Mouse (Mus musculus): ENCODE measurements around the gene Plek2. TPM values are rescaled to one million over a fixed set of nuclear protein-coding genes. Genes with fewer than 3 reads are reported as not detected.
A peak's percentile ranks its signal among the peaks of the same experiment; 100 is the strongest.

The Plek2 gene
- polyA plus RNA-seq, 1 experiment: 2.4 TPM

- Histone ChIP-seq H3K27me3 (ENCODE audit: control insufficient read depth, insufficient read depth, insufficient read length) (no peaks in the 10 kb centered on the region), H3ac (ENCODE audit: control insufficient read depth, insufficient read length, low read depth) (peak overlapping the region; percentile 34)
These were observed 4.1 kb upstream of the Plek2 start for GRCm38 (mm10) chr12:78910684-78911461.

DNA sequence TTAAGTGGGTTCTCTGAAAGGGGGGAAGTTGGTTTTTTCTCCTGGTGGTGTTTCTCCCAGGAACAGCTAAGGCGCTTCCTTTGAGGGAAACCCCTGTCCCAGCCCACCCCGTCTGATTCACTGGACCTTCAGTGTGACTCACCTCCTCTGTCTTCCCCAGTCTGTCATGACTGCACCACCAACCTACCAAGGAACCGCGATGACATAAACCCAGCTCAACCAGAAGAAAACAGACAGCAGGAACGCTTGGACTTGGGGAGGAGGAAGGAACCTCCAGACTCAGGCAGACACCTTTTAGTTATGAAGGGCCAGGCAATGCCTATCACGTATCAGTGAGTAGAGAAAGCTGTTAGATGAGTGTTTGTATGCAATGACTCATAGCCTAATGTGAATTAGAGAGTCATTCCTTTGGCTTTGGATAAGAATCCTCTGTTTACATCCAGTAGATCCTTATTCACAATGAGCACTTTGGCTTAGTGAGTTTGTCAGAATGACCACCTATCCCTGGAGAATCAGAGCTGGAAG, 1.4 kb upstream of the Plek2 start:
- Histone ChIP-seq H3K27me3 (ENCODE audit: control insufficient read depth, insufficient read depth, insufficient read length) (no peaks in the 10 kb centered on the region), H3K79me2 (ENCODE audit: control insufficient read depth, insufficient read depth) (no peaks in the 10 kb centered on the region)

More at GRCm38 (mm10) chr12:78910684-78911461, 4.1 kb upstream of the Plek2 start:
- Histone ChIP-seq H3K79me3 (ENCODE audit: low read depth) (no peaks in the 10 kb centered on the region), H3K79me2 (ENCODE audit: control insufficient read depth, insufficient read depth) (no peaks in the 10 kb centered on the region), H3K4me3 (ENCODE audit: insufficient read depth, poor library complexity, severe bottlenecking) (peak overlapping the region; percentile 38), H3K36me3 (ENCODE audit: control insufficient read depth, insufficient read depth) (no peaks in the 10 kb centered on the region)
- TF ChIP-seq MYOD1 (IDR thresholded peaks at IDR 0.05; ENCODE audit: control insufficient read depth, insufficient read length, low read depth): no peak
- no peak for TF ChIP-seq MYOG (IDR thresholded peaks at IDR 0.05; ENCODE audit: control insufficient read depth, extremely low read depth, insufficient read length)
- no peak for TF ChIP-seq FOSL1 (IDR thresholded peaks at IDR 0.05; ENCODE audit: insufficient read depth, low read length, poor library complexity, severe bottlenecking)
- TF ChIP-seq CTCF (IDR thresholded peaks at IDR 0.05; ENCODE audit: control insufficient read depth, insufficient read depth, insufficient read length): no peak
- no peak for TF ChIP-seq CEBPB (IDR thresholded peaks at IDR 0.05; ENCODE audit: low read depth)
- no peak for TF ChIP-seq MAX (IDR thresholded peaks at IDR 0.05)
- no peak for TF ChIP-seq USF1 (IDR thresholded peaks at IDR 0.05; ENCODE audit: low read depth)

DNA sequence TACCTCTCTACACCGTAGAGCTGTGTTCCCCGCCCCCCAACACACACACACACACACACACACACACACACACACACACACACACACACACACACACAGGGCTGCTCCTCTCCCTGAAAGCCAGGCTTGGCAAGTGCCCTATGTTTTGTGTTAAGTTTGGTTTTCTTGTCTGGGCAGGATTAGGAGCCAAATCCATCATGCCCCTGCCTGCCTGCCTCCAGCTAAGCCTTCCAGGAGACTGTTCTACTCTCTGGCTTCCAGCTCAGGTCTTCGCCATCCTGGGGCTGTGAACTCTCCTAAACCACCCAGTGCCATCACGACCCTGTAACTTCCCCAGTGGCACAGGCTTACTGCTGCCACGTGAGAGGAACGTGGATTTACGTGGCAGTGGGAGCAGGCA, 2.3 kb downstream of the Plek2 start:
- no peaks in the 10 kb centered on the region for H3K79me3 ChIP-seq (ENCODE audit: low read depth)
- H3K4me3 ChIP-seq (ENCODE audit: insufficient read depth, poor library complexity, severe bottlenecking): no peak overlapping the region
- TF ChIP-seq USF1 (IDR thresholded peaks at IDR 0.05; ENCODE audit: low read depth) (no peak), CEBPB (IDR thresholded peaks at IDR 0.05; ENCODE audit: low read depth) (no peak), FOSL1 (IDR thresholded peaks at IDR 0.05; ENCODE audit: insufficient read depth, low read length, poor library complexity, severe bottlenecking) (no peak), CTCF (IDR thresholded peaks at IDR 0.05; ENCODE audit: control insufficient read depth, insufficient read depth, insufficient read length) (no peak), MYOG (IDR thresholded peaks at IDR 0.05; ENCODE audit: control insufficient read depth, extremely low read depth, insufficient read length) (no peak), MAX (IDR thresholded peaks at IDR 0.05) (no peak), MYOD1 (IDR thresholded peaks at IDR 0.05; ENCODE audit: control insufficient read depth, insufficient read length, low read depth) (no peak)
- H3K27me3 ChIP-seq (ENCODE audit: control insufficient read depth, insufficient read depth, insufficient read length): no peaks in the 10 kb centered on the region
- H3ac ChIP-seq (ENCODE audit: control insufficient read depth, insufficient read length, low read depth): no peak overlapping the region
- H3K36me3 ChIP-seq (ENCODE audit: control insufficient read depth, insufficient read depth): no peaks in the 10 kb centered on the region
- H3K79me2 ChIP-seq (ENCODE audit: control insufficient read depth, insufficient read depth): no peaks in the 10 kb centered on the region

More for the DNA sequence above, 1.4 kb upstream of the Plek2 start:
- no peak for TF ChIP-seq CTCF (IDR thresholded peaks at IDR 0.05; ENCODE audit: control insufficient read depth, insufficient read depth, insufficient read length)
- TF ChIP-seq MAX (IDR thresholded peaks at IDR 0.05): no peak
- peak; percentile 41 for TF ChIP-seq FOSL1 (IDR thresholded peaks at IDR 0.05; ENCODE audit: insufficient read depth, low read length, poor library complexity, severe bottlenecking)
- no peak for TF ChIP-seq USF1 (IDR thresholded peaks at IDR 0.05; ENCODE audit: low read depth)
- H3K4me3 ChIP-seq (ENCODE audit: insufficient read depth, poor library complexity, severe bottlenecking): no peak overlapping the region
- H3K36me3 ChIP-seq (ENCODE audit: control insufficient read depth, insufficient read depth): no peaks in the 10 kb centered on the region
- H3K79me3 ChIP-seq (ENCODE audit: low read depth): no peaks in the 10 kb centered on the region
- H3ac ChIP-seq (ENCODE audit: control insufficient read depth, insufficient read length, low read depth): no peak overlapping the region

DNA sequence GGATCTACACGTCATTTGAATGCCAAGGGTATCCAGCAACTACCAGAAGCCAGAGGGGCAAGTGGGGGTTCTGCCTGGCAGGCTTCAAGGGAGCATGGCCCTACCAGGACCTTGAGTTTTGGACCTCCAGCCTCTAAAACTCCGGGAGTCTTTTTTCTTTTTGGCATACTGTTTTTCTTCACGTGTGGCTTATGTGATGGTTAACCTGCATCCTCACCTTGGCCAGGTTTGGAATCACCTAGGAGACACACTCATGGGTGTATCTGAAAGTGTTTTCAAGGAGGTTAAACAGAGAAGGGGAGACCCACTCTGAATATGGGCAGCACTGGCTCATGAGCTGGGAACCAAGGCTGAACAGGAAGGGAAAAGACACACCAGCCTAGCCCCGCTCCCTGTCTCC, 3.5 kb downstream of the Plek2 start:
- no peak for TF ChIP-seq MYOG (IDR thresholded peaks at IDR 0.05; ENCODE audit: control insufficient read depth, extremely low read depth, insufficient read length)
- TF ChIP-seq CEBPB (IDR thresholded peaks at IDR 0.05; ENCODE audit: low read depth): no peak
- TF ChIP-seq FOSL1 (IDR thresholded peaks at IDR 0.05; ENCODE audit: insufficient read depth, low read length, poor library complexity, severe bottlenecking): no peak
- TF ChIP-seq MAX (IDR thresholded peaks at IDR 0.05): no peak
- TF ChIP-seq CTCF (IDR thresholded peaks at IDR 0.05; ENCODE audit: control insufficient read depth, insufficient read depth, insufficient read length): no peak
- no peak for TF ChIP-seq USF1 (IDR thresholded peaks at IDR 0.05; ENCODE audit: low read depth)
- TF ChIP-seq MYOD1 (IDR thresholded peaks at IDR 0.05; ENCODE audit: control insufficient read depth, insufficient read length, low read depth): no peak
- Histone ChIP-seq H3ac (ENCODE audit: control insufficient read depth, insufficient read length, low read depth) (no peak overlapping the region), H3K79me2 (ENCODE audit: control insufficient read depth, insufficient read depth) (no peaks in the 10 kb centered on the region), H3K4me3 (ENCODE audit: insufficient read depth, poor library complexity, severe bottlenecking) (no peak overlapping the region), H3K27me3 (ENCODE audit: control insufficient read depth, insufficient read depth, insufficient read length) (no peaks in the 10 kb centered on the region), H3K36me3 (ENCODE audit: control insufficient read depth, insufficient read depth) (no peaks in the 10 kb centered on the region), H3K79me3 (ENCODE audit: low read depth) (no peaks in the 10 kb centered on the region)

DNA sequence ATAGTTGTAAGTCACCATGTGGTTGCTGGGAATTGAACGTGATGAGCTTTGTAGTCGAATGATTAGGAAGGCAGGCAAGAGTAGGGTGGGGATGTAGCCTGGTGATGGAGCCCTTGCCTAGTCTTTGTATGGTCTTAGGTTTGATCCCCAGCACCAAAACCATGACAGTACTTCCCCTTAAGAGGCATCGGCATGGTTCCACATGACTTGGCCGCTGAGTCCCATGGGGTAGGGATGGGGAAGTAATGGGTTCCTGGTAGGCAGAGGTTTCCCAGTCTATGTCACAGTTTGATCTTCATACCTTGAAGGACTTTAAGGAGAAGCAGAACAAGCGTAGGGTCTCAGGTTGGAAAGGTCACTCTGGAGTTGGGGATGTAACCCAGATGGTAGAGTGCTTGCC, 5.3 kb downstream of the Plek2 start:
- H3K36me3 ChIP-seq (ENCODE audit: control insufficient read depth, insufficient read depth): no peaks in the 10 kb centered on the region
- no peaks in the 10 kb centered on the region for H3K79me2 ChIP-seq (ENCODE audit: control insufficient read depth, insufficient read depth)
- H3ac ChIP-seq (ENCODE audit: control insufficient read depth, insufficient read length, low read depth): no peak overlapping the region
- no peaks in the 10 kb centered on the region for H3K27me3 ChIP-seq (ENCODE audit: control insufficient read depth, insufficient read depth, insufficient read length)
- H3K4me3 ChIP-seq (ENCODE audit: insufficient read depth, poor library complexity, severe bottlenecking): no peak overlapping the region
- no peaks in the 10 kb centered on the region for H3K79me3 ChIP-seq (ENCODE audit: low read depth)
- TF ChIP-seq FOSL1 (IDR thresholded peaks at IDR 0.05; ENCODE audit: insufficient read depth, low read length, poor library complexity, severe bottlenecking): no peak
- TF ChIP-seq USF1 (IDR thresholded peaks at IDR 0.05; ENCODE audit: low read depth): no peak
- no peak for TF ChIP-seq CTCF (IDR thresholded peaks at IDR 0.05; ENCODE audit: control insufficient read depth, insufficient read depth, insufficient read length)
- no peak for TF ChIP-seq MAX (IDR thresholded peaks at IDR 0.05)
- no peak for TF ChIP-seq MYOG (IDR thresholded peaks at IDR 0.05; ENCODE audit: control insufficient read depth, extremely low read depth, insufficient read length)
- TF ChIP-seq CEBPB (IDR thresholded peaks at IDR 0.05; ENCODE audit: low read depth): no peak
- no peak for TF ChIP-seq MYOD1 (IDR thresholded peaks at IDR 0.05; ENCODE audit: control insufficient read depth, insufficient read length, low read depth)

All from C2C12 (cell line).